Mouse (Mus musculus) thymus, postnatal 0 days (tissue): ENCODE results near the gene Atxn10. TPM values are rescaled to one million over a fixed set of nuclear protein-coding genes. Genes with fewer than 3 reads are reported as not detected.
"Not testable (repeated sequence)": the region's sequence is repeated elsewhere in the genome, so short reads cannot be mapped to it uniquely, and the experiment has no call there.

Source experiments
- DNase-seq: peaks from one replicate; pipeline ENCODE4 v3.0.0-alpha.2; 2015; ENCODE audit warnings: low spot score
- polyA plus RNA-seq: library from polyadenylated mRNA; unstranded; fragments of >200 nt; fragmentation: Nextera tagmentation; extraction: Ambion mirVana; gene quantifications from 2 replicates; pipeline ENCODE4 v1.2.1, GENCODE M21; 2015

The Atxn10 gene
- 220 and 226 TPM in 2 replicates for polyA plus RNA-seq

- DNase-seq, result no peak
Observed at GRCm38 (mm10) chr15:85335671-85336300, at the start of gene Atxn10. Gene Atxn10, plus strand, starts transcription at chr15:85336245.

DNA sequence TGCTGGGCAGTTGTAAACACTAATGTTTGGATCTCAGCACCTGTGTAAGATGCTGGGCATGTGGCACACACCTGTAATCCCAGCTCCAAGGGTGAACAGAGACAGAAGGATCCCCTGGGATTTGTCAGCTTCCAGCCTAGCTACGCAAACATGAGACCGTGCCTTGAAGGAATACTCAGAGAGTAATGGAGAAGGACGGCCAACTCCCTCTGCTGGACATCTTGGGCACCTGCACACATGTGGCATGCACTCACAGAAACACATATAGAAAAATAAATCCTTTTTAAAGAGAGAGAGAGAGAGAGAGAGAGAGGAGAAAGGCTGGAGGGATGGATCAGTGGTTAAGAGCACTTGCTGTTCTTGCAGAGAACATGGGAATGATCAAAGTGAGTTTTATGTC lies 41.4 kb upstream of the Atxn10 start:
- no peak for DNase-seq

- DNase-seq, result no peak
Observed at GRCm38 (mm10) chr15:85295544-85295943, 40.5 kb upstream of the Atxn10 start.

- no peak for DNase-seq
Observed at GRCm38 (mm10) chr15:85295977-85296376, 40.1 kb upstream of the Atxn10 start.

GRCm38 (mm10) chr15:85296538-85296937 lies 39.5 kb upstream of the Atxn10 start:
- no peak for DNase-seq

- DNase-seq, result no peak
Observed at GRCm38 (mm10) chr15:85298167-85298781, 37.8 kb upstream of the Atxn10 start.

- DNase-seq, result no peak
Observed at GRCm38 (mm10) chr15:85298946-85299345, 37.1 kb upstream of the Atxn10 start.

- no peak for DNase-seq
Observed at GRCm38 (mm10) chr15:85303241-85303640, 32.8 kb upstream of the Atxn10 start.

DNA sequence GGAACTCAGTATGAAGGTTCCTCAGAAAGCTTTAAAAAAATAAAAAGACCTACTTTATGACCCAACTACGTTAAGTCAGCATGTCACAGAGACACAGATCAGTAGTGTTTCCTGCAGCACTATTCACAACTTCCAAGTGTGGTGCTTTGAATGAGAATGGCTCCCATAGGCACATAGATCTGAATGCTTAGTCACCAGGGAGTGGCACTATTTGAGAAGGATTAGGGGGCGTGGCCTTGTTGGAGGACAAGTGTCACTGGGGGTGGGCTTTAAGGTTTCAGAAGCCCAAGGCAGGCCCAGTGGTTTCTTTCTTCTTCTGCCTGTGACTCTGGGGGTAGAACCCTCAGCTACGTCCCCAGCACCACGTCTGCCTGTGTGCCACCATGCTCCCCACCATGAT lies 32.1 kb upstream of the Atxn10 start:
- no peak for DNase-seq

GRCm38 (mm10) chr15:85307061-85307660 lies 28.9 kb upstream of the Atxn10 start:
- no peak for DNase-seq

- no peak for DNase-seq
Observed at GRCm38 (mm10) chr15:85311058-85311657, 24.9 kb upstream of the Atxn10 start.

- DNase-seq, result peak; percentile 71
Observed at GRCm38 (mm10) chr15:85315378-85316025, 20.5 kb upstream of the Atxn10 start.

- no peak for DNase-seq
Observed at GRCm38 (mm10) chr15:85316342-85317140, 19.5 kb upstream of the Atxn10 start.

- no peak for DNase-seq
Observed at GRCm38 (mm10) chr15:85319924-85320668, 15.9 kb upstream of the Atxn10 start.

GRCm38 (mm10) chr15:85323214-85323613 lies 12.8 kb upstream of the Atxn10 start:
- DNase-seq, result no peak

- DNase-seq, result no peak
Observed at GRCm38 (mm10) chr15:85324426-85324825, 11.6 kb upstream of the Atxn10 start.

DNA sequence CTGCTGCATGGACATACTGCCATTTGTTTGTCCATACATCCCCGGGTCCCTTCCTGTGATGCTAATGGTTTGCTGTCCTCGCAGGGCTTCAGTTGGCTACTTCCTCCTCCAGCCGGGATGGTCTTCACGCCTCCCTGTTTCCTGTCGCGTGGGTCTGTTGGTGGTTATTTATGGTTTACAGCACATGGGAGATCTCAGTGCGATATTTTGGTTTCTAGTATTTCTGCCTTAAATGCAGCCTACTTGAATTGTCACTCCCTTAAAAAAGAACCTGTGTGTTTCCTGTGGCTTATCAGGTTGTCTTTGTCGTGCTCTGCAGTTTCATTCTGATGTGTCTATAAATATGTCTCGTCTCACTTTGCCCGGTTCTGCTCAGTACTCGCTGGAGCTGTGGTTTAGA lies 8.2 kb upstream of the Atxn10 start:
- peak; percentile 21 for DNase-seq

- DNase-seq, result not testable (repeated sequence)
Observed at GRCm38 (mm10) chr15:85328455-85328854, 7.6 kb upstream of the Atxn10 start.

GRCm38 (mm10) chr15:85329096-85329495 lies 6.9 kb upstream of the Atxn10 start:
- no peak for DNase-seq

GRCm38 (mm10) chr15:85330024-85330423 lies 6.0 kb upstream of the Atxn10 start:
- DNase-seq, result no peak
